Mouse (Mus musculus): Measurements from ENCODE around the gene Bsg. TPM values are rescaled to one million over a fixed set of nuclear protein-coding genes. Genes with fewer than 3 reads are reported as not detected.

The Bsg gene
- 100 to 1,000 TPM; 103 to 111 TPM for total RNA-seq (2023)

DNA sequence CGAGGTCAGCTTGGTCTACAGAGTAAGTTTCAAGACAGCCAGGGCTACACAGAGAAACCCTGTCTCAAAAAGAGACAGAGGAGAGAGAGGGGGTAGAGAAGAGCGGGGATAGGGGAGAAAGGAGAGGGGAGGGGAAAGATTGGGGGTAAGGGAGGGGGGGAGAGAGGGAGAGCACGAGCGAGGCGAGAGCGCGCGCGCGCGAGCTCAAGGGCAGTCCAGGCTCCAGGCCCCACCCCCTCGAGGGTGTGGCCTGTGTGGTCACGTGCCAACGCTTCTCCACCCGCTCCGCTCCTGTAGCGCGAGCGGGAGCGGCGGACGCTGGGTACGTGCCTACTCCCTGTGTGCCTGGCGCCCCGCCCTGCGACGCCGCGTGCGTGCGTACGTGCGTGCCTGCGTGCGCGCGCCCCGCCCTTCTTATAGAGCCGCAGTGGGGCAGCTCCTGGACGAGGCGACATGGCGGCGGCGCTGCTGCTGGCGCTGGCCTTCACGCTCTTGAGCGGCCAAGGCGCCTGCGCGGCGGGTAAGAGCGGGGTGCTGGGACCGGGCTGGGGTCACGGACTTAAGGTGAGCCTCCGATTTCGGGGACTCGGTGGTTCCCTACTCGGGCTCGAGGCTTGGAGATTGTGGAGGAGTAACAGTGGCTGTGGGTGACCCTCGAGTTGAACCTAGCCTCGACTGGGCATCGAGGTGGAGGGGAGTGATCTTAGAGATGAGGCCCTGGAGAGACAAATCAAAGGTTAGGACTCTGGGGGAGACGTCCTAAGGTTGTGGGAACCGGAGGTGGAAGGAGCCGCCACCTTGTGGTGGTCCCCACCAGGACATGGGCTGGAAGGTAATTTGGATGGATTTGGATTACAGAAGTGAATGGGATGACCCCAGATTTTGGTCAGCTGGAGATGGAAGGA, at the start of gene Bsg:
Gene Bsg (plus strand): TSS at position 427 of the 905 bp plus-strand sequence.

DNA sequence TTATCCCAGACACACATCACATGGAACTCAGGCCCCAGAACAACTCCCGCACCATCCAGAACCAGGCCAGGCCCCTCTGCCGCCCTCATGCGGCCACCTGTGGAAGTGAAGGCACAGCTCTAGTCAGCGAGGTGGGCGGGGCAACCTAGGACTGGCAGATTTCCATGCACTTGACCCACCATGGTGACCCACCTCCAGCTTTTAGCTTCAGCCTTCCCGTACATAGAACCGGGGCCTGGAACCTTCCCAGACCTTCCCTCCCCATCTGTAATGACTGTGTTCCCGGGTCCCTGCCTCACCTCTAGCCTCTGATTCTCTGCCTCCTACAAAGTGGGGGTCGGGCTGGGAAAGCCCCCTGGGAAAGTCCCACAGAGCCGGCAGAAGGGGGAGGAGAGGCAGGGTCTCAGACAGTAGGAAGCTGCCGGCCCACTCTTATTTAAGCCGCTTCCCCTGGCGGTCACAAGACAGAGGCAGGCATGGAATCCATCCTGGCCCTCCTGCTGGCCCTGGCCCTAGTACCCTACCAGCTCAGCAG, 40.1 kb upstream of the Bsg start, which contains the start of gene Madcam1:
Gene Madcam1 (plus strand): TSS at position 429 of the 535 bp plus-strand sequence.

GRCm38 (mm10) chr10:79668771-79669575, 35.3 kb upstream of the Bsg start, which contains the start of gene Tpgs1:
Gene Tpgs1, plus strand, starts transcription at chr10:79669369.

GRCm38 (mm10) chr10:79681591-79682245, 22.6 kb upstream of the Bsg start, which contains the start of gene Cdc34:
Gene Cdc34, plus strand, starts transcription at chr10:79682195.

DNA sequence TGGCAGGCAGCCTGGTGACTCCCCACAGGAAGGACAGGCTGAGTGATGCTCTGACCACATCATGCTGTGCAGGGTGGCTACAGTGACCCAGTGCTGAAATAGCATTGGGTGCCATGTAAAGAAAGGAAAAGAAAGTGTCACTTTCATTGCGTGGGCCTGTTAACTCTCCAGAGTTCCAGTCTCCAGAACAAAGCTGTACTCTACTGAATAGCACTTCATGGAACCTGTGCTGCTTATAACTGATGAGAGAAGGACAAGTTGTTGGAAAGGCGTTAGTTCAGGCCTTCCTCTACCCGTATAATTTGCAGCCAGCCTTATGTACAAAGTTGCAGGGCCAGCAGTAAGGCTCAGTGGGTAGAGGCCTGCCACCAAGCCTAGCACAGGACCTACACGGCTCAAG, 15.6 kb upstream of the Bsg start, which contains the start of gene Gzmm:
Gene Gzmm (plus strand): TSS at position 301 of the 400 bp plus-strand sequence.

DNA sequence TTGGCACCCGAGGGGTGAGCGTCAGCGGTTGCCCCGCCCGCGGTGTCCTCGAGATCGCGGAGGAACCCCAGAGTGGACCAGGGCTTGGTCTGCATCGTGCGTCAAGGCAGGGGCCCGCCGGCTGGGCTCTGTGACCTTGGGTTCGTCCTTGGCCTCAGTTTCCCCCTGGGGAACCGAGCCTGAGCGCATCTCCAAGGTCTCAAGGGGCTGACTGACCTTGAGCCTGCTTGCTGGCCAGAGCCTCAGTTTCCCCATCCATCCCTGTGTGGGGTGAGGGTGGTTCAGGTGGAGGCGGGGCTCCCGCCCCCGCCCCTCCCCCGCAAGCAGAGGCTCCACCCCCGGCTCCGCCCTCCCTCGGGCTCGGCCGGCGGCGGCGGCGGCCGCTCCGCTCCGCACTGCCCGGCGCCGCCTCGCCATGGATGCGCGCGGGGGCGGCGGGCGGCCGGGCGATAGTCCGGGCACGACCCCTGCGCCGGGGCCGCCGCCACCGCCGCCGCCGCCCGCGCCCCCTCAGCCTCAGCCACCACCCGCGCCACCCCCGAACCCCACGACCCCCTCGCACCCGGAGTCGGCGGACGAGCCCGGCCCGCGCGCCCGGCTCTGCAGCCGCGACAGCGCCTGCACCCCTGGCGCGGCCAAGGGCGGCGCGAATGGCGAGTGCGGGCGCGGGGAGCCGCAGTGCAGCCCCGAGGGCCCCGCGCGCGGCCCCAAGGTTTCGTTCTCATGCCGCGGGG, 12.1 kb downstream of the Bsg start, which contains the start of gene Hcn2:
Gene Hcn2 (plus strand): TSS at position 381 of the 734 bp plus-strand sequence.

GRCm38 (mm10) chr10:79745898-79746773, 41.8 kb downstream of the Bsg start, which contains the start of gene Polrmt:
Gene Polrmt, minus strand, starts transcription at chr10:79746581.

DNA sequence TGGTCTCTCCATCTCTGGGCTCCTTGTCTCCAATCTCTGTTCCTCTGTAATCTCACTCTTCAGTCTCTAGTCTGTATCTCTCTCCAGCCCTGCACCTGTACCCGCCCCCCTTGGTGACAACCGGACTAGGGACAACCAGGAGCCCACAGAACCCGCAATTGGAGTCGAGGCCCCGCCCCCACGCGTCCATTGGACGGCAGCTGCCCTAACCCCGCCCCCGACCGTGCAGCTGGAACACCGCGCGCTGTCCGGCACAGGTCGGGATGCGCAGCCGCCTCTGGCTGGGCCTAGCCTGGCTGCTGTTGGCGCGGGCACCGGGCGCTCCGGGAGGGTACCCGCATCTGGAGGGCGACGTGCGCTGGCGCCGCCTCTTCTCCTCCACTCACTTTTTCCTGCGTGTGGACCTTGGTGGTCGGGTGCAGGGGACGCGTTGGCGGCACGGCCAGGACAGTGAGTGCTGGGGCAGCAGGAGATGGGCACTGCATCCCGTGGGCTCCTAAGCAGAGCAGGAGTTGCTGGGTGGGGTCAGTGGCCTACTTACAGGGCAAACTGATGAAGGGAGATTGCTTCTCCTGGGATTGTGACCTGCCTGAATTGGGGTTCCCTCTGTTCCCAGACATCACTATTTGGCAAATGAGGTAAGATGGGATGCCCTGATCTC, 50.7 kb downstream of the Bsg start, which contains the start of gene Fgf22:
Gene Fgf22 (plus strand): TSS at position 221 of the 661 bp plus-strand sequence.

Other genes with a start within 250 kb of the Bsg start
- not detected for gene Vmn2r83, start 235.8 kb upstream of the Bsg start, total RNA-seq (2023)
- 1 to 10 TPM; 3.9 to 4.1 TPM for gene Plpp2, start 170.7 kb upstream of the Bsg start, total RNA-seq (2023)
- gene Mier2, start 149.3 kb upstream of the Bsg start, total RNA-seq (2023): 10 to 100 TPM; 43.0 to 53.7 TPM
- under 1 TPM in 1 of 2 experiments, not detected in 1; 0.93 TPM for gene Theg, start 117.2 kb upstream of the Bsg start, total RNA-seq (2023)
- gene C2cd4c, start 90.5 kb upstream of the Bsg start, total RNA-seq (2023): not detected
- gene Shc2, start 66.6 kb upstream of the Bsg start, total RNA-seq (2023): not detected
- gene Odf3l2, start 58.8 kb upstream of the Bsg start, total RNA-seq (2023): not detected
- gene Madcam1, start 39.9 kb upstream of the Bsg start, total RNA-seq (2023): not detected
- 10 to 100 TPM; 18.5 to 20.8 TPM for gene Tpgs1, start 35.1 kb upstream of the Bsg start, total RNA-seq (2023)
- 10 to 100 TPM; 63.2 to 75.0 TPM for gene Cdc34, start 22.3 kb upstream of the Bsg start, total RNA-seq (2023)
- 1 to 10 TPM; 1.6 to 1.9 TPM for gene Gzmm, start 15.5 kb upstream of the Bsg start, total RNA-seq (2023)
- under 1 TPM; 0.18 to 0.35 TPM for gene Hcn2, start 12.1 kb downstream of the Bsg start, total RNA-seq (2023)
- 10 to 100 TPM; 64.8 to 74.2 TPM for gene Polrmt, start 42.1 kb downstream of the Bsg start, total RNA-seq (2023)
- gene Fgf22, start 50.6 kb downstream of the Bsg start, total RNA-seq (2023): not detected
- gene Rnf126, start 62.5 kb downstream of the Bsg start, total RNA-seq (2023): 10 to 100 TPM; 56.5 to 58.6 TPM
- gene Fstl3, start 72.8 kb downstream of the Bsg start, total RNA-seq (2023): 1 to 10 TPM; 1.8 to 2.0 TPM
- not detected for gene Prss57, start 86.5 kb downstream of the Bsg start, total RNA-seq (2023)
- gene Palm, start 89.1 kb downstream of the Bsg start, total RNA-seq (2023): 1 to 10 TPM; 4.9 to 5.1 TPM
- gene Misp, start 116.5 kb downstream of the Bsg start, total RNA-seq (2023): under 1 TPM in 1 of 2 experiments, not detected in 1; 0.23 TPM
- 100 to 1,000 TPM; 437 to 440 TPM for gene Ptbp1, start 149.9 kb downstream of the Bsg start, total RNA-seq (2023)
- gene Prtn3, start 170.0 kb downstream of the Bsg start, total RNA-seq (2023): not detected
- gene Plppr3, start 170.1 kb downstream of the Bsg start, total RNA-seq (2023): under 1 TPM; 0.47 to 0.70 TPM
- not detected for gene Elane, start 181.8 kb downstream of the Bsg start, total RNA-seq (2023)
- not detected for gene Cfd, start 186.4 kb downstream of the Bsg start, total RNA-seq (2023)
- gene Med16, start 204.4 kb downstream of the Bsg start, total RNA-seq (2023): 10 to 100 TPM; 73.7 to 75.0 TPM
- gene Gm26602, start 206.4 kb downstream of the Bsg start, total RNA-seq (2023): not detected
- gene Kiss1r, start 212.5 kb downstream of the Bsg start, total RNA-seq (2023): under 1 TPM; 0.50 to 0.93 TPM
- 10 to 100 TPM; 94.6 to 97.9 TPM for gene R3hdm4, start 216.7 kb downstream of the Bsg start, total RNA-seq (2023)
- gene Arid3a, start 222.6 kb downstream of the Bsg start, total RNA-seq (2023): 10 to 100 TPM; 40.0 to 49.7 TPM